Mouse (Mus musculus): Measurements from ENCODE around the gene Cdt1.

Gene Cdt1

GRCm38 (mm10) chr8:122567361-122568108 is at the start of gene Cdt1:
TSS of gene Cdt1 (plus strand) at chr8:122568015.
- DNase-seq (ENCODE audit: low read depth) = peak; percentile 98

- DNase-seq (ENCODE audit: low read depth) = no peak
These were observed 47.2 kb upstream of the Cdt1 start for GRCm38 (mm10) chr8:122520611-122521010.

- peak; percentile 43 for DNase-seq (ENCODE audit: low read depth)
These were observed 44.8 kb upstream of the Cdt1 start for GRCm38 (mm10) chr8:122522796-122523651.

- DNase-seq (ENCODE audit: low read depth) = no peak
These were observed 44.0 kb upstream of the Cdt1 start for GRCm38 (mm10) chr8:122523652-122524360.

- no peak for DNase-seq (ENCODE audit: low read depth)
These were observed 43.3 kb upstream of the Cdt1 start for GRCm38 (mm10) chr8:122524506-122524905.

- no peak for DNase-seq (ENCODE audit: low read depth)
These were observed 42.8 kb upstream of the Cdt1 start for GRCm38 (mm10) chr8:122525004-122525403.

- DNase-seq (ENCODE audit: low read depth) = no peak
These were observed 41.7 kb upstream of the Cdt1 start for GRCm38 (mm10) chr8:122526084-122526483.

GRCm38 (mm10) chr8:122526526-122527170 is 41.2 kb upstream of the Cdt1 start:
- no peak for DNase-seq (ENCODE audit: low read depth)

GRCm38 (mm10) chr8:122527937-122528336 is 39.9 kb upstream of the Cdt1 start:
- DNase-seq (ENCODE audit: low read depth) = no peak

GRCm38 (mm10) chr8:122529159-122529558 is 38.7 kb upstream of the Cdt1 start:
- no peak for DNase-seq (ENCODE audit: low read depth)

- DNase-seq (ENCODE audit: low read depth) = no peak
These were observed 36.5 kb upstream of the Cdt1 start for GRCm38 (mm10) chr8:122531312-122531711.

GRCm38 (mm10) chr8:122537033-122537432 is 30.8 kb upstream of the Cdt1 start:
- DNase-seq (ENCODE audit: low read depth) = no peak

- no peak for DNase-seq (ENCODE audit: low read depth)
These were observed 30.0 kb upstream of the Cdt1 start for GRCm38 (mm10) chr8:122537812-122538211.

GRCm38 (mm10) chr8:122538310-122539076 is 29.3 kb upstream of the Cdt1 start:
- DNase-seq (ENCODE audit: low read depth) = no peak

GRCm38 (mm10) chr8:122544138-122544537 is 23.7 kb upstream of the Cdt1 start:
- DNase-seq (ENCODE audit: low read depth) = no peak

GRCm38 (mm10) chr8:122546066-122546755 is 21.6 kb upstream of the Cdt1 start:
- DNase-seq (ENCODE audit: low read depth) = no peak

GRCm38 (mm10) chr8:122546811-122547453 is 20.9 kb upstream of the Cdt1 start:
- DNase-seq (ENCODE audit: low read depth) = no peak

GRCm38 (mm10) chr8:122547815-122548214 is 20.0 kb upstream of the Cdt1 start:
- DNase-seq (ENCODE audit: low read depth) = no peak

- no peak for DNase-seq (ENCODE audit: low read depth)
These were observed 19.5 kb upstream of the Cdt1 start for GRCm38 (mm10) chr8:122548331-122548730.

GRCm38 (mm10) chr8:122548891-122549439 is 18.9 kb upstream of the Cdt1 start:
- DNase-seq (ENCODE audit: low read depth) = peak; percentile 71

Data from NIH3T3 (cell line).